Mouse (Mus musculus) bone marrow, adult 2 months (tissue): Measurements from ENCODE around the gene Prrg4.

Experiments used
- CTCF ChIP-seq: fragments of 200-500 bp; IDR thresholded peaks from 2 replicates; pipeline ENCODE4 v1.5.1; 2011; ENCODE audit warnings: low read length, control low read depth; ENCODE audit not compliant: control insufficient read depth, insufficient read depth
- POLR2A ChIP-seq: fragments of 200-500 bp; IDR thresholded peaks from 2 replicates; pipeline ENCODE4 v1.6.1; 2011; ENCODE audit warnings: low read depth, mild to moderate bottlenecking, control low read depth, low read length, borderline replicate concordance; ENCODE audit not compliant: control insufficient read depth

DNA sequence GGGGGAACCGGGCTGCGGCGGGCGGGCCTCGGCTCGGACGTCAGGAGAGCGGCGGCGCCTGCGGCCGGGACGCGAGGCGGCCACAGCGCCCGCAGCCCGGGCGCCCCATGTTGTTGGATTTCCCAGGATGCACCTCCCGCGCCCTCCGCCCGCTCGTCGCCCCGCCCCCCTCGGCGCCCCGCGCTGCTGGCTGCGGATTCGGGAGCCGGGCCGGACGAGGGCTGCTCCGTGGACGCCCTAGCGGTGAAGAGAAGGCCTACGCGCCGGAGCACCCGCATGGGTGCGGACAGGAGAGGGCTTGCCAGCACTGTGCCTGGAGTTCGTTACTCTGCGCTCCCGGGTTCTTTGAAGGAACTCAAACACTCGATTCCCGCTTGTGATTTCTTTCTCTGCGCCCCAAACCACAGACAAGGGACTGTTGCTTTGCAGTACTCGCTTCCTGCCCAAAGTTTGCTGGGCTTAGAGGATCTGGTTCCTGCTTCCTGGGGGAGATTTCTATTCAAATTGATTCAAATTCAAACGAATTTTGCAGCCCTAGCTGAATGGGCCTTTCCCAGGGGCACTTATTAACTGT is 32.7 kb downstream of the Prrg4 start:
- TF ChIP-seq CTCF (peak; percentile 46; the same call in 1 of the 2 replicates), POLR2A (peak; percentile 36; the same call in 1 of the 2 replicates)
